Mouse (Mus musculus): ENCODE results near the gene Vdr.

Gene Vdr

GRCm38 (mm10) chr15:97812126-97812525, 98.3 kb downstream of the Vdr start:
- DNase-seq (ENCODE audit: low spot score in 2 of 2), result no peak

- no peak for DNase-seq (ENCODE audit: low spot score in 2 of 2)
Measured at GRCm38 (mm10) chr15:97811307-97811706, 99.1 kb downstream of the Vdr start.

GRCm38 (mm10) chr15:97810399-97810798, 100.0 kb downstream of the Vdr start:
- DNase-seq (ENCODE audit: low spot score in 2 of 2), result no peak

GRCm38 (mm10) chr15:97809942-97810341, 100.5 kb downstream of the Vdr start:
- DNase-seq (ENCODE audit: low spot score in 2 of 2), result no peak

GRCm38 (mm10) chr15:97809206-97809605, 101.2 kb downstream of the Vdr start:
- DNase-seq (ENCODE audit: low spot score in 2 of 2), result no peak

GRCm38 (mm10) chr15:97808532-97808931, 101.9 kb downstream of the Vdr start:
- no peak for DNase-seq (ENCODE audit: low spot score in 2 of 2)

GRCm38 (mm10) chr15:97807867-97808266, 102.6 kb downstream of the Vdr start:
- DNase-seq (ENCODE audit: low spot score in 2 of 2), result no peak
